Mouse (Mus musculus) bone marrow, adult 2 months (tissue): ENCODE measurements around the gene Tead4. TPM values are rescaled to one million over a fixed set of nuclear protein-coding genes. Genes with fewer than 3 reads are reported as not detected.

Experiments
- H3K27ac ChIP-seq: fragments of 200-500 bp; 2 replicates; pipeline ENCODE4 v1.5.1; 2012; ENCODE audit warnings: low read depth, mild to moderate bottlenecking, control low read depth, inconsistent platforms, low read length; ENCODE audit not compliant: control insufficient read depth, poor library complexity, insufficient read depth
- H3K4me1 ChIP-seq: fragments of 200-500 bp; 2 replicates; pipeline ENCODE4 v1.6.1; 2011; ENCODE audit warnings: low read length; ENCODE audit not compliant: control insufficient read depth, insufficient read depth
- H3K4me3 ChIP-seq: fragments of 200-500 bp; replicated peaks from 2 replicates; pipeline ENCODE3; 2011; ENCODE audit warnings: mild to moderate bottlenecking, low read depth, low read length, control low read depth; ENCODE audit not compliant: control insufficient read depth
- CTCF ChIP-seq: fragments of 200-500 bp; IDR thresholded peaks from 2 replicates; pipeline ENCODE4 v1.5.1; 2011; ENCODE audit warnings: low read length, control low read depth; ENCODE audit not compliant: control insufficient read depth, insufficient read depth
- POLR2A ChIP-seq: fragments of 200-500 bp; IDR thresholded peaks from 2 replicates; pipeline ENCODE4 v1.6.1; 2011; ENCODE audit warnings: low read depth, mild to moderate bottlenecking, control low read depth, low read length, borderline replicate concordance; ENCODE audit not compliant: control insufficient read depth
- WGBS: fragments of 180-500 bp; shearing (Covaris S2); methylation state at CpG from one replicate; pipeline ENCODE4 v1.1.7; 2018; 5-methylcytosine and 5-hydroxymethylcytosine counted together
- polyA plus RNA-seq: library from polyadenylated mRNA; stranded (reverse); fragments of >200 nt; gene quantifications from 2 replicates; pipeline ENCODE4 v1.2.4, GENCODE M21; 2011; ENCODE audit warnings: low replicate concordance; ENCODE audit not compliant: missing spikeins, insufficient read depth, insufficient read length

Gene Tead4
- polyA plus RNA-seq, 1 experiment = 0.65 TPM

GRCm38 (mm10) chr6:128299292-128300133 lies 1.1 kb downstream of the Tead4 start:
- Histone ChIP-seq H3K4me3 (no peak overlapping the region), H3K27ac (no peak overlapping the region; the same call in 1 of the 2 replicates), H3K4me1 (no peaks in the 10 kb centered on the region)
- 3% methylated on average over 25 of the region's 25 CpGs for WGBS
- TF ChIP-seq CTCF = no peak
- TF ChIP-seq POLR2A = no peak

DNA sequence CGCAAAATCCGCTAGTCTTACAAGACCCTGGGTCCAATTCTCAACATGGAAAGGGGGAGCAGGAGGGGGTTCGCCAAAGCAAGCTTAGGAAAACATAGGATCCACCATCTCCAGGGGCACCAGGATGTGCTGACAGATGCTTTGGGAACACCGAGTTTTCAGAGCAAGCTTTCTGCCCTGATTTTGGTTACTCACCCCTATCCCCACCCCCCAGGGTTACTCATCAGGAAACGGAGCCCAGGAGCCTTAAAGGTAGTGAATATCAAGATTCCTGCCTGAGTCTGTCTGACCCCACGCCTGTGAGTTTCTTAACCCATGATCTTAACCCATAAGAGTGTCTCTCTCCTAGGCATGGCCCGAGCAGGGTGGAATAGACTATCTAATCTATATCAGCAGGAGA lies 2.4 kb downstream of the Tead4 start:
- Histone ChIP-seq H3K4me3 (no peak overlapping the region), H3K4me1 (no peaks in the 10 kb centered on the region), H3K27ac (no peak overlapping the region)
- WGBS = 49% methylated on average over 7 of the region's 7 CpGs
- TF ChIP-seq POLR2A (no peak), CTCF (no peak)

- WGBS = 58% methylated on average over 11 of the region's 11 CpGs
- H3K27ac ChIP-seq = no peak overlapping the region; the same call in 1 of the 2 replicates
- H3K4me3 ChIP-seq = no peak overlapping the region
- H3K4me1 ChIP-seq = no peaks in the 10 kb centered on the region
- no peak for TF ChIP-seq CTCF
- no peak for TF ChIP-seq POLR2A
Observed at GRCm38 (mm10) chr6:128296750-128297393, 3.8 kb downstream of the Tead4 start.

- Histone ChIP-seq H3K4me1 (no peaks in the 10 kb centered on the region), H3K27ac (no peak overlapping the region), H3K4me3 (no peak overlapping the region)
- no peak for TF ChIP-seq CTCF
- no peak for TF ChIP-seq POLR2A
- WGBS = 70% methylated on average over 6 of the region's 6 CpGs
Observed at GRCm38 (mm10) chr6:128295876-128296749, 4.5 kb downstream of the Tead4 start.

DNA sequence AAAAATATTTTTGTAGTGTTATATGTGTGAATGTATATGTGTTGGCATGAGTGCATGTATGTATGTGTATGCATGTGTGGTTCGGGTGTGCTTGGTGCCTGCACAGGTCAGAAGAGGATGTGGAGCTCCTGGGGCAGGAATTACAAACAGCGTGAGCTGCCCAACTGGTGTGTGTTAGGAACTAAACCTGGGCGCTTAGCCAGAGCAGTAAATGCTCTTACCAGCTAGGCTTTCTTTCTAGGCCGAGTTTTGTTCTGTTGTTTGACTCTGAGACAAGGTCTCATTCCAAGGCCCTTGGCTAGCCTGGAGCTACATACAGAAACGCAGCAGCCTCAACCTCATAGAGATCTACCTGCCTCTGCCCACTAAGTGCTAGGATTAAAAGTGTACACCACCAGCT lies 9.3 kb downstream of the Tead4 start:
- WGBS = 75% methylated on average over 5 of the region's 5 CpGs
- TF ChIP-seq CTCF = no peak
- no peak for TF ChIP-seq POLR2A
- Histone ChIP-seq H3K4me1 (no peaks in the 10 kb centered on the region), H3K4me3 (no peak overlapping the region), H3K27ac (no peak overlapping the region)

- 69% methylated on average over 6 of the region's 6 CpGs for WGBS
- Histone ChIP-seq H3K4me3 (no peak overlapping the region), H3K27ac (no peak overlapping the region), H3K4me1 (no peaks in the 10 kb centered on the region)
- TF ChIP-seq POLR2A (no peak), CTCF (no peak)
Observed at GRCm38 (mm10) chr6:128288681-128289080, 11.9 kb downstream of the Tead4 start.

GRCm38 (mm10) chr6:128285792-128286430 lies 14.7 kb downstream of the Tead4 start:
- Histone ChIP-seq H3K4me1 (no peaks in the 10 kb centered on the region), H3K4me3 (no peak overlapping the region), H3K27ac (no peak overlapping the region)
- 4% methylated on average over 16 of the region's 16 CpGs for WGBS
- TF ChIP-seq POLR2A = no peak
- no peak for TF ChIP-seq CTCF
